Mouse (Mus musculus) CH12.LX (cell line): Measurements from ENCODE around the gene Armh2. TPM values are rescaled to one million over a fixed set of nuclear protein-coding genes. Genes with fewer than 3 reads are reported as not detected.

Experiments used
- DNase-seq: peaks from one replicate; pipeline ENCODE4 v3.0.0-alpha.2; 2013; ENCODE audit errors: extremely low read depth
- H3K27ac ChIP-seq: 2 replicates; pipeline ENCODE4 v1.5.1; 2012; ENCODE audit warnings: low read depth, mild to moderate bottlenecking, control low read depth, moderate library complexity; ENCODE audit not compliant: insufficient read depth
- H3K27me3 ChIP-seq: replicated peaks from 2 replicates; pipeline ENCODE3; 2012; ENCODE audit warnings: inconsistent platforms
- H3K36me3 ChIP-seq, 2 experiments: replicated peaks in 1 of 2; 2 replicates each; pipeline versions ENCODE3 to v1.6.1; 2012; ENCODE audit warnings: inconsistent platforms in 1 of 2, low read length in 1 of 2, mild to moderate bottlenecking in 1 of 2, mixed read lengths in 1 of 2, moderate library complexity in 1 of 2; ENCODE audit not compliant: control insufficient read depth in 1 of 2, insufficient read depth in 1 of 2
- H3K4me1 ChIP-seq, 2 experiments: 2 replicates each; pipeline ENCODE4 v1.6.1; 2012; ENCODE audit warnings: inconsistent platforms in 1 of 2, moderate library complexity in 1 of 2; ENCODE audit not compliant: insufficient read depth in 2 of 2, control insufficient read depth in 1 of 2
- H3K4me2 ChIP-seq: 2 replicates; pipeline ENCODE4 v1.6.1; 2012; ENCODE audit warnings: low read depth, mild to moderate bottlenecking, control low read depth; ENCODE audit not compliant: poor library complexity, insufficient read depth, severe bottlenecking
- H3K4me3 ChIP-seq, 3 experiments: fragments of 150-350 bp in 1 of 3; sonication (generic) in 1 of 3; replicated peaks in 1 of 3; 2 replicates each; pipeline versions ENCODE3 to v1.5.1; 2011 to 2012; ENCODE audit warnings: low read depth in 2 of 3, low read length in 2 of 3, mild to moderate bottlenecking in 2 of 3, moderate library complexity in 2 of 3, control low read depth in 1 of 3, improper control_type of control experiment in 1 of 3, inconsistent platforms in 1 of 3, mixed read lengths in 1 of 3; ENCODE audit not compliant: poor library complexity in 1 of 3
- H3K79me2 ChIP-seq: replicated peaks from 2 replicates; pipeline ENCODE4 v1.6.1; 2012; ENCODE audit warnings: mild to moderate bottlenecking, moderate library complexity; ENCODE audit not compliant: control insufficient read depth, poor library complexity, insufficient read depth, severe bottlenecking; ENCODE audit errors: extremely low read depth
- H3K9ac ChIP-seq: 2 replicates; pipeline ENCODE4 v1.6.1; 2012; ENCODE audit warnings: low read depth, mild to moderate bottlenecking, control low read depth, moderate library complexity; ENCODE audit not compliant: insufficient read depth
- H3K9me3 ChIP-seq: replicated peaks from 2 replicates; pipeline ENCODE3; 2012; ENCODE audit warnings: low read length, inconsistent platforms, mixed read lengths
- CHD1 ChIP-seq: IDR thresholded peaks from 2 replicates; pipeline ENCODE4 v1.6.1; 2012; ENCODE audit warnings: low read depth, low read length, improper control_type of control experiment, inconsistent platforms
- CTCF ChIP-seq, 2 experiments: IDR thresholded peaks in 1 of 2; conservative IDR thresholded peaks in 1 of 2; 2 replicates each; pipeline ENCODE4 v1.5.1; 2011 to 2012; ENCODE audit warnings: low read depth in 2 of 2, low read length in 2 of 2, improper control_type of control experiment in 1 of 2, inconsistent platforms in 1 of 2, mild to moderate bottlenecking in 1 of 2, moderate library complexity in 1 of 2
- E2F4 ChIP-seq: IDR thresholded peaks from 2 replicates; pipeline ENCODE4 v1.6.1; 2011; ENCODE audit warnings: low read depth, low read length, improper control_type of control experiment; ENCODE audit not compliant: insufficient replicate concordance
- ELF1 ChIP-seq: IDR thresholded peaks from 2 replicates; pipeline ENCODE4 v1.6.1; 2014; ENCODE audit warnings: low read depth, mild to moderate bottlenecking, inconsistent platforms, low read length, improper control_type of control experiment
- EP300 ChIP-seq: IDR thresholded peaks from 2 replicates; pipeline ENCODE4 v1.6.1; 2011; ENCODE audit warnings: low read length, improper control_type of control experiment
- ETS1 ChIP-seq: conservative IDR thresholded peaks from 2 replicates; pipeline ENCODE4 v1.6.1; 2012; ENCODE audit warnings: low read depth, mild to moderate bottlenecking, inconsistent platforms, low read length, improper control_type of control experiment, moderate library complexity
- HCFC1 ChIP-seq: IDR thresholded peaks from 2 replicates; pipeline ENCODE4 v1.6.1; 2012; ENCODE audit warnings: low read depth, mild to moderate bottlenecking, inconsistent platforms, low read length, improper control_type of control experiment
- JUN ChIP-seq: IDR thresholded peaks from 2 replicates; pipeline ENCODE4 v1.6.1; 2011; ENCODE audit warnings: low read depth, mild to moderate bottlenecking, low read length, improper control_type of control experiment, moderate library complexity; ENCODE audit not compliant: insufficient read depth
- JUND ChIP-seq: conservative IDR thresholded peaks from 2 replicates; pipeline ENCODE4 v1.6.1; 2011; ENCODE audit warnings: low read depth, low read length, improper control_type of control experiment
- MAFK ChIP-seq: IDR thresholded peaks from 2 replicates; pipeline ENCODE4 v1.6.1; 2011; ENCODE audit warnings: low read length, improper control_type of control experiment; ENCODE audit not compliant: insufficient replicate concordance
- MAZ ChIP-seq: IDR thresholded peaks from 2 replicates; pipeline ENCODE4 v1.6.1; 2012; ENCODE audit warnings: low read depth, mild to moderate bottlenecking, inconsistent platforms, low read length, improper control_type of control experiment, moderate library complexity
- MYC ChIP-seq: IDR thresholded peaks from 2 replicates; pipeline ENCODE4 v1.6.1; 2011; ENCODE audit warnings: low read depth, mild to moderate bottlenecking, improper control_type of control experiment, low read length
- NELFE ChIP-seq: IDR thresholded peaks from 2 replicates; pipeline ENCODE4 v1.6.1; 2011; ENCODE audit warnings: low read depth, low read length, improper control_type of control experiment
- POLR2A ChIP-seq: IDR thresholded peaks from 2 replicates; pipeline ENCODE4 v1.6.1; 2011; ENCODE audit warnings: low read depth, mild to moderate bottlenecking, improper control_type of control experiment, low read length
- POLR2AphosphoS2 ChIP-seq: IDR thresholded peaks from 2 replicates; pipeline ENCODE4 v1.6.1; 2011; ENCODE audit warnings: low read depth, low read length, improper control_type of control experiment
- RAD21 ChIP-seq: IDR thresholded peaks from 2 replicates; pipeline ENCODE4 v1.6.1; 2011; ENCODE audit warnings: low read depth, mild to moderate bottlenecking, low read length, improper control_type of control experiment, moderate library complexity
- RCOR1 ChIP-seq: conservative IDR thresholded peaks from 2 replicates; pipeline ENCODE4 v1.6.1; 2012; ENCODE audit warnings: low read depth, mild to moderate bottlenecking, inconsistent platforms, low read length, improper control_type of control experiment
- SIN3A ChIP-seq: IDR thresholded peaks from 2 replicates; pipeline ENCODE4 v1.6.1; 2012; ENCODE audit warnings: low read length, improper control_type of control experiment, inconsistent platforms
- SMC3 ChIP-seq: IDR thresholded peaks from 2 replicates; pipeline ENCODE4 v1.6.1; 2011; ENCODE audit warnings: low read depth, low read length, improper control_type of control experiment
- TBP ChIP-seq: conservative IDR thresholded peaks from 2 replicates; pipeline ENCODE4 v1.6.1; 2011; ENCODE audit warnings: low read depth, low read length, improper control_type of control experiment
- USF1 ChIP-seq: IDR thresholded peaks from 2 replicates; pipeline ENCODE4 v1.6.1; 2014; ENCODE audit warnings: low read depth, mild to moderate bottlenecking, inconsistent platforms, low read length, improper control_type of control experiment
- USF2 ChIP-seq: conservative IDR thresholded peaks from 2 replicates; pipeline ENCODE4 v1.6.1; 2011; ENCODE audit warnings: low read depth, low read length, improper control_type of control experiment
- ZC3H11A ChIP-seq: IDR thresholded peaks from 2 replicates; pipeline ENCODE4 v1.6.1; 2012; ENCODE audit warnings: low read depth, mild to moderate bottlenecking, inconsistent platforms, low read length, improper control_type of control experiment
- ZKSCAN1 ChIP-seq: IDR thresholded peaks from 2 replicates; pipeline ENCODE4 v1.6.1; 2012; ENCODE audit warnings: low read depth, inconsistent platforms, low read length, improper control_type of control experiment, borderline replicate concordance
- ZMIZ1 ChIP-seq: IDR thresholded peaks from 2 replicates; pipeline ENCODE4 v1.6.1; 2012; ENCODE audit warnings: low read depth, mild to moderate bottlenecking, inconsistent platforms, low read length, improper control_type of control experiment
- ZNF384 ChIP-seq: IDR thresholded peaks from 2 replicates; pipeline ENCODE4 v1.6.1; 2012; ENCODE audit warnings: low read depth, low read length, improper control_type of control experiment, inconsistent platforms
- dilution Hi-C: fragments of 300-500 bp; cut with MboI; formaldehyde crosslinking; loops from 2 replicates; pipeline ENCODE4 v1.14.3; 2020; ENCODE audit warnings: low sequenced_read_pairs; ENCODE audit not compliant: extremely low pct_unique_long_range_greater_than_20kb, extremely low pct_ligation_motif_present
- in situ Hi-C: fragments of 300-500 bp; cut with MboI; formaldehyde crosslinking; loops from 3 replicates; pipeline ENCODE4 v1.14.3; 2019; ENCODE audit warnings: low sequenced_read_pairs, low pct_ligation_motif_present, low pct_unique_long_range_greater_than_20kb, mixed read lengths
- polyA plus RNA-seq: library from polyadenylated mRNA; unstranded; fragments of >175 nt; gene quantifications from 2 replicates; pipeline ENCODE4 v1.2.1, GENCODE M21; 2012; ENCODE audit warnings: low read depth; ENCODE audit not compliant: insufficient read length
- total RNA-seq, 2 experiments: library from RNA; depleted of rRNA; stranded (reverse); fragments of 300-350 nt in 1 of 2; fragments of >200 nt in 1 of 2; gene quantifications; 2 replicates each; pipeline ENCODE4 v1.2.3; 2012 to 2014

The Armh2 gene
- total and polyA plus RNA-seq, 3 experiments: not detected

- TF ChIP-seq POLR2AphosphoS2: no peak
- no peak for TF ChIP-seq EP300
- no peak for TF ChIP-seq USF2
- TF ChIP-seq POLR2A: 0 out of 2 replicates have a peak, but pooled peaks have one; percentile 19
- TF ChIP-seq ZKSCAN1: no peak
- TF ChIP-seq HCFC1: no peak
- TF ChIP-seq CTCF (conservative IDR thresholded peaks at IDR 0.05 in 1 of 2, IDR thresholded peaks at IDR 0.05 in 1 of 2; ENCODE audit: low read depth in 2 of 2, low read length in 2 of 2): peak; percentile 70 to 87
- peak; percentile 89 for TF ChIP-seq TBP
- TF ChIP-seq ZC3H11A: peak; percentile 25; the same call in 1 of the 2 replicates
- no peak for TF ChIP-seq ZMIZ1
- no peak for TF ChIP-seq RCOR1
- peak; percentile 84 for TF ChIP-seq RAD21
- TF ChIP-seq ZNF384: peak; percentile 93
- peak; percentile 82 for TF ChIP-seq SMC3
- TF ChIP-seq SIN3A: no peak
- TF ChIP-seq JUND: no peak
- TF ChIP-seq CHD1: no peak
- TF ChIP-seq ETS1: no peak
Measured at GRCm38 (mm10) chr13:24776146-24776844, 35.3 kb downstream of the Armh2 start (continued).

- in situ Hi-C loops: no loop called here
- peaks cover 0 to 31% of the 10 kb centered on the region in 2 experiments; a peak in 2 of 4 replicates for H3K4me1 ChIP-seq
- H3K9me3 ChIP-seq: no peaks in the 10 kb centered on the region
- H3K9ac ChIP-seq: no peak overlapping the region
- H3K27me3 ChIP-seq: no peaks in the 10 kb centered on the region
- no peaks in the 10 kb centered on the region for H3K79me2 ChIP-seq
- no peaks in the 10 kb centered on the region for H3K36me3 ChIP-seq
- dilution Hi-C loops: no loop called here
- no peak overlapping the region for H3K27ac ChIP-seq
- H3K4me2 ChIP-seq: no peak overlapping the region
- DNase-seq: no peak
- TF ChIP-seq NELFE: no peak
- no peak for TF ChIP-seq ZNF384
- TF ChIP-seq JUN: no peak
- TF ChIP-seq RAD21: no peak
- no peak for TF ChIP-seq USF1
- no peak for TF ChIP-seq ELF1
- TF ChIP-seq MAZ: no peak
- TF ChIP-seq CTCF (conservative IDR thresholded peaks at IDR 0.05 in 1 of 2, IDR thresholded peaks at IDR 0.05 in 1 of 2; ENCODE audit: low read depth in 2 of 2, low read length in 2 of 2): no peak
- no peak for TF ChIP-seq SMC3
- TF ChIP-seq MAFK: no peak
- TF ChIP-seq E2F4: no peak
- TF ChIP-seq ZMIZ1: no peak
- no peak for TF ChIP-seq MYC
- H3K4me3 ChIP-seq: no peak overlapping the region
Measured at GRCm38 (mm10) chr13:24778026-24778425, 37.0 kb downstream of the Armh2 start.
